Mouse (Mus musculus): ENCODE results near the gene Cpne4.

GRCm38 (mm10) chr9:105048351-105048750 lies 501.3 kb downstream of the Cpne4 start:
- TF ChIP-seq CTCF (IDR thresholded peaks at IDR 0.05; ENCODE audit: low read depth, low read length): no peak
- no peak for TF ChIP-seq POLR2A (IDR thresholded peaks at IDR 0.05; ENCODE audit: extremely low read depth, insufficient read depth, low read length)
